Mouse (Mus musculus) intestine, embryonic 15.5 days (tissue): ENCODE data around the gene Sac3d1. TPM values are rescaled to one million over a fixed set of nuclear protein-coding genes. Genes with fewer than 3 reads are reported as not detected.

Source experiments
- polyA plus RNA-seq: library from polyadenylated mRNA; unstranded; fragments of >200 nt; fragmentation: Nextera tagmentation; extraction: Ambion mirVana; gene quantifications from 2 replicates; pipeline ENCODE4 v1.2.1, GENCODE M21; 2015

The Sac3d1 gene
- polyA plus RNA-seq, 1 experiment from 2014 or later, result 44.7 TPM

Other genes starting within 250 kb of the Sac3d1 start
- 26.9 and 28.0 TPM in 2 replicates for gene Frmd8, start 243.4 kb downstream of the Sac3d1 start, polyA plus RNA-seq
- 3.5 and 4.2 TPM in 2 replicates for gene Slc25a45, start 240.8 kb downstream of the Sac3d1 start, polyA plus RNA-seq
- 1.9 and 2.7 TPM in 2 replicates for gene Tigd3, start 224.5 kb downstream of the Sac3d1 start, polyA plus RNA-seq
- 109 and 118 TPM in 2 replicates for gene Dpf2, start 205.6 kb downstream of the Sac3d1 start, polyA plus RNA-seq
- 11.9 and 12.4 TPM in 2 replicates for gene Cdc42ep2, start 193.8 kb downstream of the Sac3d1 start, polyA plus RNA-seq
- 64.0 and 65.8 TPM in 2 replicates for gene Pola2, start 154.4 kb downstream of the Sac3d1 start, polyA plus RNA-seq
- gene Slc22a20, start 132.5 kb downstream of the Sac3d1 start, polyA plus RNA-seq, result not detected in 2 replicates
- 10.3 and 10.4 TPM in 2 replicates for gene Capn1, start 102.8 kb downstream of the Sac3d1 start, polyA plus RNA-seq
- 24.2 and 27.4 TPM in 2 replicates for gene Syvn1, start 72.1 kb downstream of the Sac3d1 start, polyA plus RNA-seq
- gene Mrpl49, start 60.9 kb downstream of the Sac3d1 start, polyA plus RNA-seq, result 72.7 and 78.4 TPM in 2 replicates
- gene Fau, start 60.8 kb downstream of the Sac3d1 start, polyA plus RNA-seq, result 876 and 881 TPM in 2 replicates
- 30.1 and 31.9 TPM in 2 replicates for gene Znhit2, start 57.5 kb downstream of the Sac3d1 start, polyA plus RNA-seq
- 34.8 and 34.9 TPM in 2 replicates for gene Tm7sf2, start 50.3 kb downstream of the Sac3d1 start, polyA plus RNA-seq
- 61.2 and 64.5 TPM in 2 replicates for gene Vps51, start 41.4 kb downstream of the Sac3d1 start, polyA plus RNA-seq
- not detected in 2 replicates for gene Tmem262, start 38.6 kb downstream of the Sac3d1 start, polyA plus RNA-seq
- gene Gm28374, start 36.4 kb downstream of the Sac3d1 start, polyA plus RNA-seq, result 1.3 and 2.2 TPM in 2 replicates
- gene Zfpl1, start 33.7 kb downstream of the Sac3d1 start, polyA plus RNA-seq, result 58.5 and 61.3 TPM in 2 replicates
- gene Cdca5, start 33.7 kb downstream of the Sac3d1 start, polyA plus RNA-seq, result 32.3 and 32.9 TPM in 2 replicates
- 0.18 and 0.37 TPM in 2 replicates for gene AC131692.1, start 24.2 kb downstream of the Sac3d1 start, polyA plus RNA-seq
- gene Naaladl1, start 12.9 kb downstream of the Sac3d1 start, polyA plus RNA-seq, result 28.9 and 38.8 TPM in 2 replicates
- 31.7 and 33.8 TPM in 2 replicates for gene Snx15, start 9.7 kb upstream of the Sac3d1 start, polyA plus RNA-seq
- 0.80 and 1.3 TPM in 2 replicates for gene Batf2, start 22.3 kb upstream of the Sac3d1 start, polyA plus RNA-seq
- gene Arl2, start 22.9 kb upstream of the Sac3d1 start, polyA plus RNA-seq, result 99.2 and 103 TPM in 2 replicates
- not detected in 2 replicates for gene Majin, start 65.7 kb upstream of the Sac3d1 start, polyA plus RNA-seq
- 0.39 and 0.41 TPM in 2 replicates for gene Gpha2, start 107.7 kb upstream of the Sac3d1 start, polyA plus RNA-seq
- gene Ppp2r5b, start 117.2 kb upstream of the Sac3d1 start, polyA plus RNA-seq, result 21.2 and 22.3 TPM in 2 replicates
- gene Atg2a, start 123.0 kb upstream of the Sac3d1 start, polyA plus RNA-seq, result 6.9 and 8.7 TPM in 2 replicates
- gene Ehd1, start 158.1 kb upstream of the Sac3d1 start, polyA plus RNA-seq, result 88.8 and 115 TPM in 2 replicates
- gene Cdc42bpg, start 187.8 kb upstream of the Sac3d1 start, polyA plus RNA-seq, result 1.0 and 1.4 TPM in 2 replicates
- 68.8 and 71.9 TPM in 2 replicates for gene Men1, start 216.3 kb upstream of the Sac3d1 start, polyA plus RNA-seq
- 8.8 and 11.0 TPM in 2 replicates for gene Map4k2, start 222.5 kb upstream of the Sac3d1 start, polyA plus RNA-seq
- gene Sf1, start 245.0 kb upstream of the Sac3d1 start, polyA plus RNA-seq, result 118 and 129 TPM in 2 replicates